ENCODE assay signal across 8 mouse cellular contexts in the genomic region with DNA sequence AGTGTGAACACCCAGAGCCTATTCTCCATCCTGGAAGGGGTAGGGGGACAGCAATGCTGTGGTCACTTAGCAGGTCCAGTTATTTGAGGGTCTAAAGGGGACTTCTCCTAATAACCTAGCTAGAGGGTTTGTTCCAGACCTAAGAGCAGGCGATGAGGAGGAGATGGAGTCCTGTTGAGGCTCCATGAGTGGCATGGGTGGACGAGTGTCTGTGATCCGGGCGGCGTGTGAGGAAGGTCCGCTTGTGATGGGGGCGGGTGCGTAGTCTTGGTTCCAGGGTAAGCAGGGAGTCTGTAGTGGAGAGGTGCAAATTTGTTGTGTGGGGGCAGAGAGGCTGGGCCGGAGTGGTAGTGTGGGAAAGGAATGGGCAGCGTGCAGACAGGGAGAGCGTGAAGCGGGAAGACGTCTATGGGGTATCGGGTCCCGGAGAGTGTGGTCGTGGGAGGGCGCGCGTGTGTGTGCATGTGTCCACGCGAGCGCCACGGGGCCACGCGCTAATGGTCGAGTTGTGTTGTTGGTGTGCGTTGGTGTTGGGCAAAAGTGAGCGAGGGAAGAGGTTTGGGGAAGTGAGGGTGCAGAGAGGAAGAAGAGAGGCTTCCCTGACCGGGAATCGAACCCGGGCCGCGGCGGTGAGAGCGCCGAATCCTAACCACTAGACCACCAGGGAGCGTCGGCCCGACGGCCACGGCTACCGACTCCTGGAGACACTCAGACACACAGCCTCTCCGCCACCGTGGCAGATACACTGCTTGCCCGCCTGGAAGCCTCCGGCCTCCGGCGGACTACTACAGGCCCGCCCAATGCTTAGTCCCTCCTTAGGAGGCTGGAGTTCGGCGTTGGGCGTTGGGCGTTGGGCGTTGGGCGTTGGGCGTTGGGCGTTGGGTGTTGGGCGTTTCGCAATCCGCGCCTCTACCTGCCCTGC. TPM values are rescaled to one million over a fixed set of nuclear protein-coding genes. Genes with fewer than 3 reads are reported as not detected.
DNase-seq lines count a peak whose midpoint lies in the region; ATAC-seq and TF ChIP-seq lines count a peak whose summit lies in the region.
"Not testable (repeated sequence)": the region's sequence is repeated elsewhere in the genome, so short reads cannot be mapped to it uniquely, and the experiment has no call there.

No protein-coding gene starts in this region.

- ATAC-seq in Patski: peak; percentile 33
- peak; percentile 76 for ATAC-seq in embryonic facial prominence, embryonic 12.5 days (ENCODE audit: insufficient number of reproducible peaks, insufficient read depth, low FRiP score, low TSS enrichment)
- ATAC-seq in hindbrain, postnatal 0 days: peak; percentile 80

- in situ Hi-C loops in Patski (cut with MboI; ENCODE audit: low pct_unique_long_range_greater_than_20kb): not testable (repeated sequence)

- H3K9ac ChIP-seq in embryonic facial prominence, embryonic 12.5 days; hindbrain, postnatal 0 days (replicated peaks; ENCODE audit: low read length): not testable (repeated sequence)

- H3K36me3 ChIP-seq in embryonic facial prominence, embryonic 12.5 days; hindbrain, postnatal 0 days (ENCODE audit: insufficient read depth, low read length); thymus, adult 2 months (ENCODE audit: control insufficient read depth, insufficient read depth, low read length): not testable (repeated sequence)

- WGBS in embryonic facial prominence, embryonic 12.5 days: 9% methylated on average over 43 of the region's 61 CpGs
- WGBS in hindbrain, postnatal 0 days: 9% methylated on average over 36 of the region's 61 CpGs
- WGBS in thymus, adult 2 months: 15% methylated on average over 41 of the region's 61 CpGs

- H3K27ac ChIP-seq in embryonic facial prominence, embryonic 12.5 days; hindbrain, postnatal 0 days; left cerebral cortex, adult 2 months; thymus, adult 2 months (ENCODE audit: control insufficient read depth, insufficient read depth, low read length): not testable (repeated sequence)

- not testable (repeated sequence) for H3K9me3 ChIP-seq in embryonic facial prominence, embryonic 12.5 days; hindbrain, postnatal 0 days (ENCODE audit: low read length)

- not testable (repeated sequence) for TF ChIP-seq POLR2A in thymus, adult 2 months (IDR thresholded peaks at IDR 0.05; ENCODE audit: control insufficient read depth, extremely low read depth, insufficient read depth, low read length, poor library complexity)

- intact Hi-C loops in gastrocnemius, postnatal 36 days (cut with DNase I); left cerebral cortex, adult 2 months (cut with DNase I): not testable (repeated sequence)

- peak overlapping the region; percentile 33 for H3K4me3 ChIP-seq in embryonic facial prominence, embryonic 12.5 days
- H3K4me3 ChIP-seq in hindbrain, postnatal 0 days (ENCODE audit: low read length): peak overlapping the region; percentile 22
- H3K4me3 ChIP-seq in left cerebral cortex, adult 2 months: peak overlapping the region; percentile 32
- peak overlapping the region; percentile 2 for H3K4me3 ChIP-seq in thymus, adult 2 months (ENCODE audit: control insufficient read depth, insufficient read depth, low read length)

- not testable (repeated sequence) for TF ChIP-seq CTCF in Patski (IDR thresholded peaks at IDR 0.05); hindbrain, postnatal 0 days (IDR thresholded peaks at IDR 0.05; ENCODE audit: low read depth); left cerebral cortex, adult 2 months (IDR thresholded peaks at IDR 0.05); thymus, adult 2 months (IDR thresholded peaks at IDR 0.05; ENCODE audit: borderline replicate concordance, control insufficient read depth, extremely low read depth, insufficient read depth, low read length, poor library complexity)

- H3K4me2 ChIP-seq in embryonic facial prominence, embryonic 12.5 days (replicated peaks): peak overlapping the region; percentile 44
- H3K4me2 ChIP-seq in hindbrain, postnatal 0 days (ENCODE audit: low read depth, low read length): peak overlapping the region; percentile 40

- not testable (repeated sequence) for H3K4me1 ChIP-seq in embryonic facial prominence, embryonic 12.5 days; hindbrain, postnatal 0 days (ENCODE audit: insufficient read depth, low read length); thymus, adult 2 months (replicated peaks; ENCODE audit: control insufficient read depth, insufficient read depth, low read length)

- POLR2A ChIA-PET in Patski (lab: Charles Lee): not testable (repeated sequence)

- not testable (repeated sequence) for H3K27me3 ChIP-seq in Patski; thymus, adult 2 months (ENCODE audit: control insufficient read depth, insufficient read depth, low read length)
- peaks cover 33% of the 10 kb centered on the region for H3K27me3 ChIP-seq in embryonic facial prominence, embryonic 12.5 days
- peaks cover 18% of the 10 kb centered on the region for H3K27me3 ChIP-seq in hindbrain, postnatal 0 days (ENCODE audit: insufficient read depth, low read length)

- CTCF ChIA-PET in Patski (lab: Charles Lee): not testable (repeated sequence)

- DNase-seq in Patski (ENCODE audit: low read depth, low spot score); hindbrain, postnatal 0 days (ENCODE audit: low spot score): not testable (repeated sequence)
- peak; percentile 22 to 59 for DNase-seq in gastrocnemius, postnatal 36 days
- peak; percentile 63 to 66 for DNase-seq in left cerebral cortex, adult 2 months (ENCODE audit: extremely low spot score in 1 of 2, low spot score in 2 of 2)
- DNase-seq in lung, postnatal 14 days: peak; percentile 22
- peak; percentile 32 for DNase-seq in ovary, adult 18-20 months (ENCODE audit: low spot score)
- DNase-seq in thymus, adult 2 months: peak; percentile 28

RNA-seq across cellular contexts. Expression of gene Fcgr3, which starts 0.9 kb away (rescaled TPM):
- polyA plus RNA-seq in Patski (2021): 0.05 TPM
- polyA plus RNA-seq in embryonic facial prominence, embryonic 12.5 days (2016; fragmentation: Nextera tagmentation; extraction: Ambion mirVana): 6.0 and 6.5 TPM in 2 replicates
- total RNA-seq in gastrocnemius, postnatal 36 days (2021): 1 to 10 TPM; 2.6 to 4.6 TPM
- 15.2 and 15.9 TPM in 2 replicates for total RNA-seq in hindbrain, postnatal 0 days (2014; rRNA removed)
- 14.1 and 15.5 TPM in 2 replicates for polyA plus RNA-seq in hindbrain, postnatal 0 days (2015; fragmentation: Nextera tagmentation; extraction: Ambion mirVana)
- total RNA-seq in left cerebral cortex, adult 2 months (2021): 10 to 100 TPM; 11.6 to 14.3 TPM
- polyA plus RNA-seq in thymus, adult 2 months (2012; rRNA removed): 16.6 and 20.7 TPM in 2 replicates

RNA-seq across cellular contexts. Expression of gene Fcgr4, which starts 45.1 kb away (rescaled TPM):
- 0.08 TPM for polyA plus RNA-seq in Patski (2021)
- 0.13 TPM in 1 of 2 replicates, not detected in the other for polyA plus RNA-seq in embryonic facial prominence, embryonic 12.5 days (2016; fragmentation: Nextera tagmentation; extraction: Ambion mirVana)
- not detected for total RNA-seq in gastrocnemius, postnatal 36 days (2021)
- 0.58 TPM in 1 of 2 replicates, not detected in the other for total RNA-seq in hindbrain, postnatal 0 days (2014; rRNA removed)
- polyA plus RNA-seq in hindbrain, postnatal 0 days (2015; fragmentation: Nextera tagmentation; extraction: Ambion mirVana): 0.55 and 0.71 TPM in 2 replicates
- total RNA-seq in left cerebral cortex, adult 2 months (2021): under 1 TPM in 1 of 2 experiments, not detected in 1; 0.36 TPM
- polyA plus RNA-seq in thymus, adult 2 months (2012; rRNA removed): 1.0 and 1.5 TPM in 2 replicates

RNA-seq across cellular contexts. Expression of gene Cfap126, which starts 49.9 kb away (rescaled TPM):
- 1.6 TPM for polyA plus RNA-seq in Patski (2021)
- polyA plus RNA-seq in embryonic facial prominence, embryonic 12.5 days (2016; fragmentation: Nextera tagmentation; extraction: Ambion mirVana): 1.4 and 1.8 TPM in 2 replicates
- total RNA-seq in gastrocnemius, postnatal 36 days (2021): under 1 TPM; 0.54 to 0.91 TPM
- total RNA-seq in hindbrain, postnatal 0 days (2014; rRNA removed): 2.7 and 6.7 TPM in 2 replicates
- 12.2 and 15.3 TPM in 2 replicates for polyA plus RNA-seq in hindbrain, postnatal 0 days (2015; fragmentation: Nextera tagmentation; extraction: Ambion mirVana)
- total RNA-seq in left cerebral cortex, adult 2 months (2021): 1 to 10 TPM in 1 of 2 experiments, not detected in 1; 1.5 TPM
- 2.7 and 2.8 TPM in 2 replicates for polyA plus RNA-seq in thymus, adult 2 months (2012; rRNA removed)
